Mouse (Mus musculus): ENCODE measurements around the gene Sipa1l1. TPM values are rescaled to one million over a fixed set of nuclear protein-coding genes. Genes with fewer than 3 reads are reported as not detected.

Gene Sipa1l1
- polyA plus RNA-seq, 1 experiment, result 35.1 TPM

DNA sequence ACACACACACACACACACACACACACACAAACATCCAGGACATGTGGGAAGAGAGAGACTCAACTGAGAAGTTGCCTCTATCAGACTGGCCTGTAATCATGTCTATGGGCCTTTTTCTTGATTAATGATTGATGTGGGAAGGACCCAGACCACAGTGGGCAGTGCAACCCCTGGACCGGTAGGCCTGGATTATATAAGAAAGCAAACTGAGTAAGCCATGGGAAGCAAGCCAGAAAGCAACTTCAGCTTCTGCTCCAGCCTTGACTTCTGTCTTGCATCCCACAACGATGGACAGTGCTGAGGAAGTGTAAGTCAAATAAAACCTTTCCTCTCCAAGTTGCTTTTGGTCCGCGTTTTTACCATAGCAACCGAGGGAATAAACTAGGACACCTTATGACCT, 298.1 kb downstream of the Sipa1l1 start:
- Histone ChIP-seq H3K27ac (ENCODE audit: insufficient read depth, low read length) (no peak overlapping the region), H3K4me1 (ENCODE audit: control insufficient read depth, insufficient read depth, low read length) (no peaks in the 10 kb centered on the region), H3K27me3 (ENCODE audit: control insufficient read depth, insufficient read depth, low read length) (no peaks in the 10 kb centered on the region), H3K4me3 (replicated peaks; ENCODE audit: insufficient read depth, low read depth, low read length) (no peak overlapping the region)
- TF ChIP-seq POLR2A (IDR thresholded peaks at IDR 0.05; ENCODE audit: borderline replicate concordance, insufficient read depth, low read length) (no peak), CTCF (IDR thresholded peaks at IDR 0.05; ENCODE audit: borderline replicate concordance, insufficient read depth, low read depth, low read length) (no peak)
- DNase-seq, result no peak
- WGBS, result 72% methylated on average over 5 of the region's 5 CpGs

DNA sequence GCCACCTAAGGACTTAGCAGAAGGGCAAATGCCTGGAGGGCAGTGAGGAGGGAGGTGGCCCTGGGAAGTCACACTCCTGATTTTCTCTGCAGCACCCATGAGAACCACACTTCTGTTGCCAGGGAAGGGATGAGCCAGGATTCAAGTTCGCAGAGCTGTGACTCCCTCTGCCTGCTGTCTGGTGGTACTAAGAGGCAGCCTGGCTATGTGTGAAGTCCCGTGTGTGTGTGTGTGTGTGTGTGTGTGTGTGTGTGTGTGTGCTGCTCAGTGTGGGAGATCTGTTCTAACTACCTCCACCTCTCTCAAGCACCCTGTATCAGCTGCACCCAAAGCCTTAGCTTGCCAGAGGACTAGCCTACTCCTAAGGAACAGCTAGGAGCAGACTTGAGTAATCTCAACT, 298.5 kb downstream of the Sipa1l1 start:
- Histone ChIP-seq H3K4me3 (replicated peaks; ENCODE audit: insufficient read depth, low read depth, low read length) (no peak overlapping the region), H3K4me1 (ENCODE audit: control insufficient read depth, insufficient read depth, low read length) (no peaks in the 10 kb centered on the region), H3K27me3 (ENCODE audit: control insufficient read depth, insufficient read depth, low read length) (no peaks in the 10 kb centered on the region), H3K27ac (ENCODE audit: insufficient read depth, low read length) (no peak overlapping the region)
- TF ChIP-seq POLR2A (IDR thresholded peaks at IDR 0.05; ENCODE audit: borderline replicate concordance, insufficient read depth, low read length), result no peak
- peak; percentile 63 for TF ChIP-seq CTCF (IDR thresholded peaks at IDR 0.05; ENCODE audit: borderline replicate concordance, insufficient read depth, low read depth, low read length)
- peak in 1 of 2 experiments; percentile 49 for DNase-seq
- 38% methylated on average over 2 of the region's 2 CpGs for WGBS

DNA sequence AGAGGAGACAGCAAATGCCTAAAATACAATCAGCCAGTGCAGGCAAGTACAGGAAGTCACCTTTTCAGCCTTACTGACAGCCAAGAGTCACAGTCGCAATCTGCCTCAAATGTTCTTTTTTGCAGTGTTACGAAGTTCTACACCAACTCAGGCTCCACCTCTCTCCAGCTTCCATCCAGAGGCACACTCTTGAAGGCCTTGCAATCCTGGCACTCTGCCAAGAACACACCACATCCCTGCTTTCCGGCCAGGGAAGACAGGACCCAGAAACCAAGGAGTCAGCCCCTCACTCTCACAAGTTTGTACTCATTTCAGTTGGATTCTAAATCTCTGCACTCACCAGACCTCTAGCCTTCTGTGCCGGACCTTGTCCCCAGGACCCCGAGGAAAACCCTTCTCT, 299.3 kb downstream of the Sipa1l1 start:
- 76% methylated on average over 5 of the region's 5 CpGs for WGBS
- Histone ChIP-seq H3K27ac (ENCODE audit: insufficient read depth, low read length) (no peak overlapping the region), H3K4me3 (replicated peaks; ENCODE audit: insufficient read depth, low read depth, low read length) (no peak overlapping the region), H3K27me3 (ENCODE audit: control insufficient read depth, insufficient read depth, low read length) (no peaks in the 10 kb centered on the region), H3K4me1 (ENCODE audit: control insufficient read depth, insufficient read depth, low read length) (no peaks in the 10 kb centered on the region)
- TF ChIP-seq POLR2A (IDR thresholded peaks at IDR 0.05; ENCODE audit: borderline replicate concordance, insufficient read depth, low read length) (no peak), CTCF (IDR thresholded peaks at IDR 0.05; ENCODE audit: borderline replicate concordance, insufficient read depth, low read depth, low read length) (no peak)
- DNase-seq, result peak in 1 of 2 experiments; percentile 20

DNA sequence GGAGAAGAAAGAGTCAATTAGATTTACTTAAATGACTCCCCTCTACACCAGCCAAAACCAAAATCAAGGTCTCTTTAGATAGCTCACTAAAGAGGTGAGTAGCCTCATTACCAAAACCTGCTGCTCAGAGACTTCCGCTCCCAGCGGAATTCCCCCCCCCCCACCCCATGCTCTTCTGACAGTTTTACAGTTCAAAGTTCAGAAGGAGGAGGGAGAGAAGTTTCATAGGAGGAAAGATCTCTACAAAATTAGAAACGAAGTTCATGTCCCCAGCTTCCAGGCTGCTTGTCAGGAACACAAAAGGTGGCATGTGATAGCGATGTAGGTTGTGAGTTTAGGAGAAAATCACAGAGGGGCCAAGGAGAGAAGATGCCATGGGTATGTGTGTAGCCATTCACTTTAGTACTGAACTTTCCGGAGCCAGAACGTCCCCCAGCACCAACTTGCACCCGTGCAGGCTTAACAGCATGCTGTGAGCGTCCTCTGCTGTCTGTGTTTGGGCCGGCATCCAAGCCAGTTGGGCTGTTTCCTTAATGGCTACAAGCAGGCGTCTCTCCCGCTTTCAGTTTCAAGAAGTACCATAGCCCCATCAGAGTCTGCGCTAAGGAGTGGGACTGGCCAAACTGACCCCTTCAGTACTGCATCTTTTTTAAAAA, 300.7 kb downstream of the Sipa1l1 start:
- DNase-seq, result peak; percentile 90
- H3K27me3 ChIP-seq (ENCODE audit: control insufficient read depth, insufficient read depth, low read length), result no peaks in the 10 kb centered on the region
- H3K4me3 ChIP-seq (replicated peaks; ENCODE audit: insufficient read depth, low read depth, low read length), result peak overlapping the region; percentile 67
- H3K27ac ChIP-seq (ENCODE audit: insufficient read depth, low read length), result no peak overlapping the region
- no peaks in the 10 kb centered on the region for H3K4me1 ChIP-seq (ENCODE audit: control insufficient read depth, insufficient read depth, low read length)
- TF ChIP-seq CTCF (IDR thresholded peaks at IDR 0.05; ENCODE audit: borderline replicate concordance, insufficient read depth, low read depth, low read length) (peak; percentile 97), POLR2A (IDR thresholded peaks at IDR 0.05; ENCODE audit: borderline replicate concordance, insufficient read depth, low read length) (no peak)
- 7% methylated on average over 12 of the region's 12 CpGs for WGBS

DNA sequence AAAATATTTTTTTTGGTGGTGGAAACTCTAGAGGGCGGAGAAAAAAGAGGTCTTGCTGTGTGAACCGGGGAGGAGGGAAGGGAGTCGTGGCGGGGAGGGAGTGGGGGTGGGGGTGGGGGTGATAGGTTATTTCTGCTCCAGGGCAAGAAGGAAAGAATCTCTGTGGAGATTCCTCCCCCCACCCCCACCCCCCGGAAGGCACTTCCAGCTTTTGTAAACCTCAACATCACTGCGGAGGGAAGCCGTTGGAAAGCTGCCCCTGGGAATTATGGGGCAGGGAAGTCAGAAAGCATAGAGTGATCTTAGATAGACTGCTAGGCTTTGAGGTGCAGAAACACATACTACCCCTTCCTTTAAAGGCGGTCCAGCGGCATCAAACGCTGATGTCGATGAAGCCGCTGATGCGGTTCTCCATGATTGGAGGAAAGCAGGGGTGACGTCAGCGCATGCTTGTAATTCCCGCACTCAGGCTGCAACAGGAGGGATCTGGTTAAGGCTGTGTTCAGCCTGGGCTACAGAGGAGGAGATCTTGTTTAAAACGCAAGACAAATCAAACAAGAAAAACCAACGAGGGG, 301.3 kb downstream of the Sipa1l1 start:
- Histone ChIP-seq H3K27ac (ENCODE audit: insufficient read depth, low read length) (no peak overlapping the region), H3K4me1 (ENCODE audit: control insufficient read depth, insufficient read depth, low read length) (no peaks in the 10 kb centered on the region), H3K27me3 (ENCODE audit: control insufficient read depth, insufficient read depth, low read length) (no peaks in the 10 kb centered on the region), H3K4me3 (replicated peaks; ENCODE audit: insufficient read depth, low read depth, low read length) (peak overlapping the region; percentile 67)
- peak; percentile 84 to 88 for DNase-seq
- no peak for TF ChIP-seq CTCF (IDR thresholded peaks at IDR 0.05; ENCODE audit: borderline replicate concordance, insufficient read depth, low read depth, low read length)
- 0 out of 2 replicates have a peak, but pooled peaks have one; percentile 37 for TF ChIP-seq POLR2A (IDR thresholded peaks at IDR 0.05; ENCODE audit: borderline replicate concordance, insufficient read depth, low read length)
- 2% methylated on average over 18 of the region's 18 CpGs for WGBS

DNA sequence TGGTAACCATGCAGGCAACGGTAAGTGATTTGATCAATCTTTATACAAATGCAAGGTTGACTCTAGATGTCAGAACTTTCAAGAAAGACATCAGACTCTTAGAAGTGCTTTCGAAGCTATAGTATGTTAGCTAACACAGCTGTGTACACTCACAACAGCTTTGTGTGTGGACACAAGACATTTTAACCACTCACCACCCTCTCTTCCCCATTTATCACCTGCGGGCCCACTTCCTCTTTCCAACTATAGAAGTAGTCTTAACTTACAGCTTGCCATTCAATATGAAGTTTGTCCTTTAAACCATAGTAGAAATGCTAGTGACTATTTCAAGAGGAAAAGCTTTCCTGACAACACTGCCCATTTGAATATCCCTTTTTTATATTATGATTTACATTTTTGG, 303.7 kb downstream of the Sipa1l1 start:
- no peaks in the 10 kb centered on the region; the same call in 1 of the 2 replicates for H3K4me1 ChIP-seq (ENCODE audit: control insufficient read depth, insufficient read depth, low read length)
- no peak for DNase-seq
- TF ChIP-seq CTCF (IDR thresholded peaks at IDR 0.05; ENCODE audit: borderline replicate concordance, insufficient read depth, low read depth, low read length) (no peak), POLR2A (IDR thresholded peaks at IDR 0.05; ENCODE audit: borderline replicate concordance, insufficient read depth, low read length) (no peak)
- WGBS, result 76% methylated on average over 3 of the region's 3 CpGs
- no peak overlapping the region for H3K4me3 ChIP-seq (replicated peaks; ENCODE audit: insufficient read depth, low read depth, low read length)
- H3K27me3 ChIP-seq (ENCODE audit: control insufficient read depth, insufficient read depth, low read length), result no peaks in the 10 kb centered on the region
- H3K27ac ChIP-seq (ENCODE audit: insufficient read depth, low read length), result no peak overlapping the region

DNA sequence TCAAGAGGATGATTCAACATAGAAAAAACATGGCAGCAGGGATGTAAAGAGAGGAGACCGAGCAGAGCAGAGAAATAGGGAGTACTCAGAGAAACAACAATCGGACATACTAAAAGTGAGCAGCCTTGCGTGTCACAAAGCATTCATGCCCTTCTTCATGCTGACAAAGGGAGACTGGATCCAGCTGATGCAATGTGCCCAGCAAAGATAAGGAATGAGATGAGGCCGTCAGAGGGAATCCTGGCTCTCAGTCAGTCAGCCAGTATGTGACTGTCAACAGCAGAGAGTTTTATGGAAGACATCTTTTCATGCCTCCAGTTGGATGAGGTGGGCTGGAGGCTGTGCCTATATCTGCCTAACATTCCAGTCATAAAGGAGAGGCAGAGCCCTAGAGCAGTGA, 304.1 kb downstream of the Sipa1l1 start:
- no peak overlapping the region for H3K27ac ChIP-seq (ENCODE audit: insufficient read depth, low read length)
- no peak for TF ChIP-seq POLR2A (IDR thresholded peaks at IDR 0.05; ENCODE audit: borderline replicate concordance, insufficient read depth, low read length)
- no peak for TF ChIP-seq CTCF (IDR thresholded peaks at IDR 0.05; ENCODE audit: borderline replicate concordance, insufficient read depth, low read depth, low read length)
- H3K4me3 ChIP-seq (replicated peaks; ENCODE audit: insufficient read depth, low read depth, low read length), result no peak overlapping the region
- H3K4me1 ChIP-seq (ENCODE audit: control insufficient read depth, insufficient read depth, low read length), result no peaks in the 10 kb centered on the region; the same call in 1 of the 2 replicates
- H3K27me3 ChIP-seq (ENCODE audit: control insufficient read depth, insufficient read depth, low read length), result no peaks in the 10 kb centered on the region
- DNase-seq, result no peak
- WGBS, result 69% methylated on average over 4 of the region's 4 CpGs

DNA sequence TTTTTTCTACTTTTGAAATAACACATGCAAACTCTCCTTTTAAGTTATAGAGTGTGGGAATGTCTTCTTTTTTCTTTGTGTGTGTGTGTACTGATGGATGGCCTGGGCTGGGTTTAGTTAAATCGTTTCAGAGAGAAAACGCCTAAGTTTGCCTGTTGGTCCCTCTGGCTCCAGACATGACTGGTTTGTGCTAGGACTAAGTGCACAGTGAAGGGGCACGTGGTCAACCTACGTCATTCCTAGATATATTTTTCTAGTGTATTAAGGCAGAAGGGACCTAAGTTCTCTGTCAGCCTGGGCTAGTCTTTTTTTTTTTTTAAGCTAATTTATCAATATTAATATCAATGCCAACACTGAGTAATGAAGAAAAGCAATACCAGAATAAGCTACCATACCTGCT, 305.3 kb downstream of the Sipa1l1 start:
- DNase-seq, result no peak
- no peak overlapping the region for H3K4me3 ChIP-seq (replicated peaks; ENCODE audit: insufficient read depth, low read depth, low read length)
- TF ChIP-seq CTCF (IDR thresholded peaks at IDR 0.05; ENCODE audit: borderline replicate concordance, insufficient read depth, low read depth, low read length), result no peak
- no peak for TF ChIP-seq POLR2A (IDR thresholded peaks at IDR 0.05; ENCODE audit: borderline replicate concordance, insufficient read depth, low read length)
- WGBS, result 88% methylated on average over 4 of the region's 4 CpGs
- H3K4me1 ChIP-seq (ENCODE audit: control insufficient read depth, insufficient read depth, low read length), result no peaks in the 10 kb centered on the region; the same call in 1 of the 2 replicates
- H3K27ac ChIP-seq (ENCODE audit: insufficient read depth, low read length), result no peak overlapping the region
- H3K27me3 ChIP-seq (ENCODE audit: control insufficient read depth, insufficient read depth, low read length), result no peaks in the 10 kb centered on the region

Data from cerebellum, adult 2 months (tissue).